Mouse (Mus musculus): Measurements from ENCODE around the gene Dbndd2. TPM values are rescaled to one million over a fixed set of nuclear protein-coding genes. Genes with fewer than 3 reads are reported as not detected.

Gene Dbndd2
- total RNA-seq (2023), result 1 to 10 TPM; 1.0 to 2.2 TPM

GRCm38 (mm10) chr2:164485681-164486257 is at the start of gene Dbndd2:
TSS of gene Dbndd2 (plus strand) at chr2:164486106.

GRCm38 (mm10) chr2:164443460-164444000 is 42.4 kb upstream of the Dbndd2 start, which contains the start of gene Sdc4:
TSS of gene Sdc4 (minus strand) at chr2:164443887.

DNA sequence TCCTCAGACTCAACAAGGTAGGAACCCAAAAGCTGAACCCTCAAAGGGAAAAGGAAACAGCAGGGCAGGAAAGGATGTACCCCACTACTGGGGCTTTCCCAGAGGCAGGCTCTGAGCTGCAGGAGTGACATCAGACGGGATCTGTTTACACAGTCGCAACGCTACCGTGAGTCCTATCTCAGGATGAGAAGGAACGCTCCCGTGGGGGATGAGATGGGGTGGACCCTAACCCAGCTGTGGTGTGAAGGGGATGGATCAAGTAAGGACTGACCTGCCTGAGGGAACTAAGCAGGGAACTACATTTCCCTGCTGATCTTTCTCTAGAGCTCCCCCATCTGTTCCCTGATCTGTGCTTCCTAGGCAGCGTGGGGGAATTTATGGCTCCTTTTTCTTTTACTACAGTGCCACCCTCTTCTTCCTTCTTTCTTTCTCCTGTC is 29.0 kb upstream of the Dbndd2 start, which contains the start of gene Sys1:
Gene Sys1, plus strand, starts transcription at position 101 of the 437 bp plus-strand sequence.

DNA sequence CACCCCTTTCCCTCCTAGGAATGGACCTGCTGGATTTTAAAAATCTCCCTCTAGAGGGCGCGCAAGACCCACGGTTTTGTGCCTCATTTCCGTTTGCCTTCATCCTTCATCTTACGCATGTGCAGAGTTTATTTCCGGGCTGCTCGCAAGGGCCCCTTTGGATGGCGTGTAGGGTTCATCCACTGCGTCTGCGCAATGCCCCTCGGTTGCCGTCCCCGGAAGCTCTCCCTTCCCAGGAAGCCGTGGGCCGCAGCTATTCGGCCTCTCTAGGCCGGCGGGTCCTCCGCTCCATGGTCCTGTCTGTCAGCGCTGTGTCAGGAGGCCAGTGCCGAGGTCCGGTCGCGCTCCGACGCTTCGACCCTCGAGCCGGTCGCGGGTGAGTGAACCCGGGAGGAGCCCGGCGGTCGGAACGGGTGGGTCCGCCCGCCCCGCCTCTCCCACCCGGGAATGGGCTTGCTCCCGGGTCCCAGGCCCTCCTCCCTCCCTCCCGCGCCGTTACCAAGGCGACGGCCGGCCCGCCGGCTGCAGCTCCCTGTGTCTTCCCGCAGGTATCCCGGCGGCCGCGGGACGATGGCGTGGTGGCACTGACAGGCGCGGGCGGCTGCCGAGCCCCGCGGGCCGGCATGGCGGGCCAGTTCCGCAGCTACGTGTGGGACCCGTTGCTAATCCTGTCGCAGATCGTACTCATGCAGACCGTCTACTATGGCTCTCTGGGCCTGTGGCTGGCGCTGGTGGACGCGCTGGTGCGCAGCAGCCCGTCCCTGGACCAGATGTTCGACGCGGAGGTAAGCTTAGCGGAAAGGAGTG is 25.0 kb upstream of the Dbndd2 start, which contains the start of gene Gm20458:
Gene Gm20458, plus strand, starts transcription at position 223 of the 807 bp plus-strand sequence.

DNA sequence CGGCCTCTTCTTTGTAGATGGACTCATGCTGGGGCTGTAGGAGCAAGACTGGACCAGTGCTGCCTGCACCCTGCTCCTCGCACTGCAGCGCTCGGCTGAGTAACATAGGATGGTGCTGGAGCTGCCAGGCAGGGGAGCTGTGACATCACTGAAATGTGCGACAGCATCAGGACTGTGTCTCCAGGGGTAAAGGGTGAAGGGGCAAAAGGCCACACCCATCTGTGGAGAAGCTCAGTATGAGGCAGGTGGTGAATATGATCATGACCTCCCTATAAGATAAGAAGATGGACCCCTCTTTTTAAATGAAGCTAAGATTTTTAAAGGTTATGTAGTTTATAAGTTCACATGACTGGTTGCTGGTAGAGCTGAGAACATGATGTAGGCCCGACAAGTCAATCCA is 12.3 kb upstream of the Dbndd2 start, which contains the start of gene Trp53tg5:
Gene Trp53tg5, minus strand, starts transcription at position 101 of the 400 bp plus-strand sequence.

GRCm38 (mm10) chr2:164496847-164497690 is 11.2 kb downstream of the Dbndd2 start, which contains the start of gene Pigt:
TSS of gene Pigt (plus strand) at chr2:164497520.

Other genes starting within 250 kb of the Dbndd2 start
- not detected for gene Svs2, start 247.6 kb upstream of the Dbndd2 start, total RNA-seq (2023)
- gene Svs3b, start 229.5 kb upstream of the Dbndd2 start, total RNA-seq (2023), result not detected
- gene Svs4, start 207.6 kb upstream of the Dbndd2 start, total RNA-seq (2023), result not detected
- gene Svs3a, start 196.8 kb upstream of the Dbndd2 start, total RNA-seq (2023), result not detected
- not detected for gene Svs6, start 169.4 kb upstream of the Dbndd2 start, total RNA-seq (2023)
- gene Svs5, start 153.4 kb upstream of the Dbndd2 start, total RNA-seq (2023), result not detected
- gene Slpi, start 97.0 kb upstream of the Dbndd2 start, total RNA-seq (2023), result 100 to 1,000 TPM; 591 to 696 TPM
- not detected for gene Rbpjl, start 83.0 kb upstream of the Dbndd2 start, total RNA-seq (2023)
- gene Matn4, start 80.9 kb upstream of the Dbndd2 start, total RNA-seq (2023), result not detected
- 1 to 10 TPM; 2.4 to 3.9 TPM for gene Sdc4, start 42.2 kb upstream of the Dbndd2 start, total RNA-seq (2023)
- gene Sys1, start 29.1 kb upstream of the Dbndd2 start, total RNA-seq (2023), result 10 to 100 TPM; 28.4 to 36.4 TPM
- 1 to 10 TPM in 1 of 2 experiments, under 1 TPM in 1; 0.97 to 3.1 TPM for gene Gm20458, start 25.1 kb upstream of the Dbndd2 start, total RNA-seq (2023)
- gene Trp53tg5, start 12.4 kb upstream of the Dbndd2 start, total RNA-seq (2023), result not detected
- 10 to 100 TPM; 45.7 to 55.1 TPM for gene Pigt, start 11.4 kb downstream of the Dbndd2 start, total RNA-seq (2023)
- gene Wfdc2, start 76.3 kb downstream of the Dbndd2 start, total RNA-seq (2023), result not detected
- not detected for gene Spint3, start 87.4 kb downstream of the Dbndd2 start, total RNA-seq (2023)
- not detected for gene Wfdc6a, start 99.3 kb downstream of the Dbndd2 start, total RNA-seq (2023)
- gene Eppin, start 107.5 kb downstream of the Dbndd2 start, total RNA-seq (2023), result not detected
- not detected for gene Wfdc6b, start 127.4 kb downstream of the Dbndd2 start, total RNA-seq (2023)
- not detected for gene Wfdc8, start 127.5 kb downstream of the Dbndd2 start, total RNA-seq (2023)
- gene Wfdc16, start 152.7 kb downstream of the Dbndd2 start, total RNA-seq (2023), result not detected
- 10 to 100 TPM in 1 of 2 experiments, 1 to 10 TPM in 1; 8.8 to 13.0 TPM for gene Wfdc10, start 169.9 kb downstream of the Dbndd2 start, total RNA-seq (2023)
- not detected for gene Wfdc9, start 170.5 kb downstream of the Dbndd2 start, total RNA-seq (2023)
- gene Wfdc11, start 188.0 kb downstream of the Dbndd2 start, total RNA-seq (2023), result not detected
- gene Wfdc13, start 199.0 kb downstream of the Dbndd2 start, total RNA-seq (2023), result not detected
- gene Spint4, start 212.4 kb downstream of the Dbndd2 start, total RNA-seq (2023), result not detected
- not detected for gene Spint5, start 229.2 kb downstream of the Dbndd2 start, total RNA-seq (2023)